Mouse (Mus musculus) erythroblast, embryonic 14.5 days (primary cell): ENCODE measurements around the gene Pla2g3. TPM values are rescaled to one million over a fixed set of nuclear protein-coding genes. Genes with fewer than 3 reads are reported as not detected.

Source experiments
- H3K27me3 ChIP-seq: 2 replicates; pipeline ENCODE4 v1.6.1; 2012; ENCODE audit warnings: inconsistent platforms; ENCODE audit not compliant: control insufficient read depth
- H3K36me3 ChIP-seq: 2 replicates; pipeline ENCODE4 v1.6.1; 2012; ENCODE audit warnings: mild to moderate bottlenecking, inconsistent platforms; ENCODE audit not compliant: control insufficient read depth
- H3K4me1 ChIP-seq: 2 replicates; pipeline ENCODE4 v1.6.1; 2012; ENCODE audit warnings: inconsistent platforms; ENCODE audit not compliant: control insufficient read depth
- H3K4me3 ChIP-seq: replicated peaks from 2 replicates; pipeline ENCODE3; 2012; ENCODE audit warnings: moderate library complexity, mild to moderate bottlenecking, inconsistent platforms
- H3K9me3 ChIP-seq: 2 replicates; pipeline ENCODE4 v1.6.1; 2012; ENCODE audit warnings: low read length, inconsistent platforms, mixed read lengths; ENCODE audit not compliant: control insufficient read depth
- GATA1 ChIP-seq: IDR thresholded peaks from 2 replicates; pipeline ENCODE4 v1.6.1; 2012; ENCODE audit warnings: low read length, inconsistent platforms, mixed read lengths
- TAL1 ChIP-seq: IDR thresholded peaks from 3 replicates; pipeline ENCODE4 v1.6.1; 2012; ENCODE audit warnings: low read length, inconsistent platforms, mixed read lengths
- polyA plus RNA-seq: library from polyadenylated mRNA; stranded (reverse); fragments of >175 nt; gene quantifications from 2 replicates; pipeline ENCODE4 v1.2.3, GENCODE M21; 2012

The Pla2g3 gene
- polyA plus RNA-seq, 1 experiment, result not detected

DNA sequence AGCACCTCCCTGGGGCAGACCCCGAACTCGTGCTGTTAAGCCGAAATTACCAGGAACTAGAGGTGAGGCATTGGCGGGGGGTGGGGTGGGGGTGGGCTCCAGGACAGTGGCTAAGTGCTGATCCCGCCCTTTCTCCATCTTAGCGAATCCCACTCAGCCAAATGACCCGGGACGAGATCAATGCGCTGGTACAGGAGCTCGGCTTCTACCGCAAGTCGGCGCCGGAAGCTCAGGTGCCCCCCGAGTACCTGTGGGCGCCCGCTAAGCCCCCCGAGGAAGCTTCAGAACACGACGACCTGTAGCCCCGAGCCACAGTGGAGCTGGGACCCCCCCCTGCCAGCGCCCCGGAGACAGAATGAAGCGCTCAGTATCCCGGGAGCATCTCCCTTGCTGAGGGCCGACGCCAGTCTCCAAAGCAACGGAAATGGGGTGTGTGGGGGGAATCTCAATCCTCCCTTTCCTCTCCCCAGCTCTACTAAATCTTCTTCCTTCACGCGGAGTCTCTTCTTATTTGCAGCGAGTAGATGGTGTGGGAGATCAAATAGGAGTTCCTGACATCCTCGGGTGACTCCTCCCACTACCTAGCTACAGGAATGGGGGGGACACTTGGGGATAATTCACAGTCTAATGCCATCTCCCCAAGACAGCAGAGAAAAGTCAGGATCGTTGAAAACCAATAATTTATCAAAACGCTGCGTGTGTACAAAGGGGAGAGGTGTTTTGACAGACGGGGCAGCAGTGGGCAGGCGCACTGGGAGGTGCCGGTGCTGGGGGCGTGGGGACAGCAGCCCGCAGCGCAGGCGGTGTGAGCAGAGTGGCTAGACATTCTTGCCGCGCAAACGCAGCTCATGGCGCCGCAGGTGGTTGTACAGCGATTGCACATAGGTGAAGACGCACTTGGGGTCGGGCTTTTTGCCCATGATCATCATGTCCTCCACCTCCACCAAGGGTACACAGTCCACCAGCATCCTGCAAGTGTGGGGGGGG, 29.1 kb downstream of the Pla2g3 start:
- peaks cover 45% of the 10 kb centered on the region for H3K27me3 ChIP-seq
- H3K36me3 ChIP-seq, result peaks cover 4% of the 10 kb centered on the region; the same call in 1 of the 2 replicates
- no peak overlapping the region for H3K4me3 ChIP-seq
- peaks cover 9% of the 10 kb centered on the region for H3K4me1 ChIP-seq
- no peaks in the 10 kb centered on the region for H3K9me3 ChIP-seq
- no peak for TF ChIP-seq TAL1
- TF ChIP-seq GATA1, result no peak

DNA sequence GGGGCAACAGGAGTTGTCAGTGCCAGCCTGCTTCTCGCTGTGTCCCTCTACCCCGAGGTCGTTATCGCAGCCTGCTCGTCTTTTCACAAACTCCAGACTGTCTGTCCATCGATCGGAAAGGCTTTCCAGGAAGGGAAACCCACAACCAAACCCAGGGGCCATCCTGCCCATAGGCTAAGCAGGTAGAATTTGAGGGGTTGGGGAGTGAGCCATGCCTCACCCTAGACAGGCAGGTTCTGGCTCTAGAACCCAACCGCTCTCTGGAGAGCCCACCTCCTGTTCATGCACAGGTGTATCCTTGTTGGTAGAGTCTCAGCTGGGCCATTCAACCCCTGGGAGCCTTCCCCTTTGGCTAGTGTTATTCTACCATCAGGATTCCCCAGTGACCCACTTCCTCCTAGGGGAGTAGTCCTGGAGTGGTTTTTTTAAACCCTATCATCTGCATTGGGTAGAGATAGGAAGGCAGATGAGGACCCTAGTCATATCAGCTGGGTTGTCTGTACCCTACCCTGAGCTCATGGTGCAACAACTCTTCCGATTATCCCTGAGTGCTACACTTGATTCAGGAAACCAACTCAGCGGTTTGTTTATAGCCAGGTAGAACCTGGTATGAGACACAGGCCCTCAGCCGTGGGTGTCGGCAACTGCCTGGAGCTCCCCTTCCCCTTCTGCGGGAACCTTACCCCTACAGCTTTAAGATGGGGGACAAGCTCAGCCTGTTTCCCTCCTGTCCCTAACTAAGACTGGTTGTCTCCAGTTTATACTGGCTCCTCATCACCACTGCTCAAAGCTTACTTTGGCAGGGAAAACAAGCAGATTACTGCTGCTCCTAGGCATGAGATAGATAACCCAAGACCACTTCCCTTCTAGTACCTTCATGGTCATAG, 30.0 kb downstream of the Pla2g3 start:
- Histone ChIP-seq H3K4me1 (peaks cover 9% of the 10 kb centered on the region), H3K4me3 (no peak overlapping the region), H3K27me3 (peaks cover 45% of the 10 kb centered on the region), H3K36me3 (peaks cover 7% of the 10 kb centered on the region; the same call in 1 of the 2 replicates), H3K9me3 (no peaks in the 10 kb centered on the region)
- TF ChIP-seq GATA1, result no peak
- no peak for TF ChIP-seq TAL1

DNA sequence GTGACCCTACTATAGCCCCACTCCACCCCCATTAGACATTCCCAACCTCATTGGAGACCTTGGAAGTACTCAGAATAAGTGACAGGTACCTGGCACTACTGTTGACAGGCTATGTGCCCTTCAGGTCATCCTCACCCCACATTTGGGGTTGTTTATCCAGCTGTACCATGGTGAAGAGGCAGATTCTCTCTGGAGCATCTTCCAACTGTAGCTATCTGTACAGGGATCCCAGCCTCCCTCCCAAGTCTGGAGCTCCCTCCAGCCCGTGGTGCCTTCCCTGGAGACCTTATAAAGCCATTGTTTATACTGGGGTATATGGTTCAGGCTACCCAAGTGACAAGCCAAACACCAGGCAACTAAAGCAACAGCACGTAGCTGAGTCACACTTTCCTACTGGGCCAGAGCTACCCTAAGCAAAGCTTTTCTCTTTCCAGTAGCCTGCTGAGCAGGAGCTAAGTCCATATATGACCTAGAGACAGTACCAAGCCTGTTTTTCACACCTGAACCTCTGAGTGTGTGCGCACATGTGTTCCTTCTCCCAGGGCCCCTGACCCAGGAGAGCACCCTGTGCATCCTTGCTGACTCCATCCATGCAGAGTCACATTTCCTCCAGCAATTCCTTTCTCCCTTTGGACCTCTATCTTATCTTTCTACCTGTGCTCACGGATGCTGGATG, 31.1 kb downstream of the Pla2g3 start:
- peaks cover 9% of the 10 kb centered on the region for H3K4me1 ChIP-seq
- H3K36me3 ChIP-seq, result peaks cover 8% of the 10 kb centered on the region; the same call in 1 of the 2 replicates
- H3K9me3 ChIP-seq, result no peaks in the 10 kb centered on the region
- TF ChIP-seq TAL1, result no peak
- no peak for TF ChIP-seq GATA1
- no peak overlapping the region for H3K4me3 ChIP-seq
- H3K27me3 ChIP-seq, result peaks cover 45% of the 10 kb centered on the region

DNA sequence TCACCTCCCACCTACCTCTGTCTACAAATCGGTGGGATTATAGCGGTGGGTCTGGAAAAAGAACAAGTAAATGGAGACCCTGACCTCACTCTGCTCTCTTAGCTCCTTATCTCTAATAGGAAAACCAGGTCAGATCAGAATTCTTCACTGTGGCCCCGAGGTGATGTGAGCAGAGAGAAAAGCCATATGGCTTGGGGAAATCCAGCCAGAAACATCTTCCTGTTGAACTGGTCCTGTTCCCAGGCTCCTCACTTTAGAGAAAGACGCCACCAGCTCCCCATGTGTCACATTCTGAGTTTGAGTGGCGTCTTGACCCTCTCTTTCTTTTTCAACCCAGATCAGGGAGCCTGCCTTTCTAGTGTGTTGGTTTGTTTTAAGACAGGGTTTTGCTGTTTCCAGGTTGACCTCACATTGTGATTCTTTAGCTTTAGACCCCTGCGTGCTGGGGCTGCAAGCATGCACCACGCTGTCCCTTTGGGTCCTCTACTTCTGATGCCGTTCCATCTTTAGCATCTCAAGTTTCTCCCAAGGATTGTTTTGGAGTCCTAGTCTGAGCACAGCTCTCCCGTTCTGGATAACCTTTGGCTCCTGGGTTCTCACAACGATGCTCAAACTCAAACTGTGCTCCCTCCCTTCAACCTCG, 31.8 kb downstream of the Pla2g3 start:
- H3K4me3 ChIP-seq, result no peak overlapping the region
- peaks cover 2% of the 10 kb centered on the region for H3K4me1 ChIP-seq
- H3K36me3 ChIP-seq, result peaks cover 14% of the 10 kb centered on the region; the same call in 1 of the 2 replicates
- peaks cover 41% of the 10 kb centered on the region for H3K27me3 ChIP-seq
- H3K9me3 ChIP-seq, result no peaks in the 10 kb centered on the region
- TF ChIP-seq TAL1 (no peak), GATA1 (no peak)

DNA sequence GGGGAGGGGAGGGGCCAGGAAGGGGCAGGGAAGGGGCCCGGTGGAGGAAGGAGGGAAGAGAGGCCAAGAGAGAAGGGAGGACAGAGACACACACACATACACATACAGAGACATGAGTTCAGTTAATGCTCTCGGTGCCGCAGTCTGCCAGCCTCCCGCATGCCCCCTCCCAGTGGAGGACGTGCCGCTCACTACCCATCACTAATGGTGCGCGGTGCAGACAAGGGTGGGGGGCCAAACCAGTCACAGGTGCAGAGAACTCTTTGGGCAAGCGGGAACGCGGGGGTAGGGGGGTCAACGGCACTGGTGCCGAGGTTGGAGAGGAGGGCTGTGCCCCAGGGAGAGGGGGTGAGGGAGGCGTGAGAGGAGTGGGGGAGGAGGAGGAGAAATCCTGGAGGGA, 32.8 kb downstream of the Pla2g3 start:
- peaks cover 30% of the 10 kb centered on the region for H3K27me3 ChIP-seq
- no peak overlapping the region for H3K4me3 ChIP-seq
- no peak for TF ChIP-seq GATA1
- TF ChIP-seq TAL1, result no peak
- H3K4me1 ChIP-seq, result peaks cover 2% of the 10 kb centered on the region; the same call in 1 of the 2 replicates
- H3K36me3 ChIP-seq, result peaks cover 18% of the 10 kb centered on the region; the same call in 1 of the 2 replicates
- H3K9me3 ChIP-seq, result no peaks in the 10 kb centered on the region

DNA sequence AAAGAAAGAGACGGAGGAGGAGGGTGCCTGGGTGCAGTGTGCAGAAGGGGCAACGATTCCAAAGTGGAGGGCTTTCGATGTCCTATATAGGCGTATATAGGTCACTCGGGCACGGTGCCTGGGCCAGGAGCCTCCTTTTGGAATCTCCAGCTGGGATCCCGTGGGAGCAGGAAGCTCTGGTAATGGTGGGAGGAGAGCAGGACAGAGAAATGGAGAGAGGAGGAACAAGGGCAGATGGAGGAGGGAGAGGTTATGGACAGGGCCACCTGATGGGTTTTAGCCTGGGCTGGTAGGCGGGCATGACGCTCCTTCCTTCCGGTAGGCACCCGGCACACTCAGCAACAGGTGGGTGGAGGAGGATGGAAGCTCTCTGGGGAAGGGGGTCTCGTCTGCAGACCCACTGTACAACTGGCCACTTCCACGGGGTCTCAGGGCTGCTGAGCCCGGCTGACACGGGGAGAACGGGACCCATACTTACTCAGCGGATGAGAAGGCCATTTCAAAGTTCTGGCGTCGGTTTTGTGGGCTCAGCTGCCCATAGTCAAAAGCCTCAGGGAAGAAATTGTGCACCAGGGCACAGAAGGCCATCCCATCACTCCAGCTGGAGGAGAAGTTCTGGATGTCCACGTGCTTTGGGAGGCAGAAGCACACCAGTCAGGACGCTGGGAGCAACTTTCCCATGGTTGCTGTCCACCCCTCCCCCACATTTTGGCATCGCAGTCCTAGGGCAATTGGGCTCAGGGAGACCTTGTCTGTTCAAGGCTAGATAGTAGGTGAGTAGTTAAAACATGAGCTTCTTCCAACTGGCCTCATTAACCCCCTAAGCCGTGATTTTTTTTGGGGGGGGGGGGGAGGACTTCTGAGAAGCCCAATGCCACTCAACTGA, 33.5 kb downstream of the Pla2g3 start:
- peaks cover 2% of the 10 kb centered on the region; the same call in 1 of the 2 replicates for H3K4me1 ChIP-seq
- H3K4me3 ChIP-seq, result no peak overlapping the region
- H3K9me3 ChIP-seq, result no peaks in the 10 kb centered on the region
- H3K36me3 ChIP-seq, result peaks cover 21% of the 10 kb centered on the region; the same call in 1 of the 2 replicates
- TF ChIP-seq TAL1 (no peak), GATA1 (no peak)
- peaks cover 24% of the 10 kb centered on the region for H3K27me3 ChIP-seq

DNA sequence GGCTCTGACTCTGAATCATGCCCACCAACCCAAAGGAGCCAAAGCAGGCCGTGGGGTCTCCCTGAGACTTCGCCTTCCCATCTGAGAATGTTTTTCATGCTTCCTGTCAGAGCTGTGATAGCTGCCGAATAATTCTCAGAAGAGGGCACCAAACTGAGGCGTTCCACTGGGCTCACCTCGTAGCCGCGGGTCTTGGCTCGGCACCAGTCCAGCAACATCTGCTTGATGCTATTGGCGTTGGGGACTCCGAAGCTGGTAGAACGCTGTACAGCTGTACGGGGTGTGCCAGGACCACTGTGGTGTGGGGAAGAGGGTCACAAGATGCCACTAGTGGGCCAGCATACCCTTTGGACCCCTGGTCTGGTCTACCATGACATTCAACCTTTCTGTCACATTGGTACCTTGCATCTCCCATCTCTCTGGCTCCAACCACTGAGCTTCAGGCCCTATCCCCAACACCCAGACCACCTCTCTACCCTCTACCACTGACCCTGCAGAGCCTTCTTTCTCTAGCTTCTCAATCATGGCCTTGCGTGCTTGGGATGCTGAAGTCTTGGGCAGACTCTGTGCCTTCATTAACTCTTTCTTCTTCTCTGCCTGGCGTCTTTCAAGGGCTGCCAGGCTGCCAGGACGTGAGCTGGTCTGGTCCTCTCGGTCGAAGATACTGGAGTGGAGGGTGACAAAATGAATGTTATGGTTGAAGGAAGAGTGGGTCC, 34.4 kb downstream of the Pla2g3 start:
- H3K4me3 ChIP-seq, result no peak overlapping the region
- H3K27me3 ChIP-seq, result peaks cover 15% of the 10 kb centered on the region
- no peaks in the 10 kb centered on the region; the same call in 1 of the 2 replicates for H3K4me1 ChIP-seq
- no peak for TF ChIP-seq GATA1
- TF ChIP-seq TAL1, result no peak
- no peaks in the 10 kb centered on the region for H3K9me3 ChIP-seq
- peaks cover 21% of the 10 kb centered on the region; the same call in 1 of the 2 replicates for H3K36me3 ChIP-seq
